Mouse (Mus musculus) layer of hippocampus, adult 2 months (tissue): Measurements from ENCODE around the gene Miox. TPM values are rescaled to one million over a fixed set of nuclear protein-coding genes. Genes with fewer than 3 reads are reported as not detected.

Source experiments
- DNase-seq, 2 experiments: peaks; one replicate each; pipeline ENCODE4 v3.0.0; 2022; ENCODE audit warnings: low spot score in 2 of 2
- H3K27ac ChIP-seq: fragments of 200-600 bp; 2 replicates; pipeline ENCODE4 v1.8.1; 2022
- H3K4me3 ChIP-seq: fragments of 200-600 bp; 2 replicates; pipeline ENCODE4 v1.8.1; 2022; ENCODE audit warnings: mild to moderate bottlenecking
- CTCF ChIP-seq: fragments of 200-600 bp; conservative IDR thresholded peaks from 2 replicates; pipeline ENCODE4 v1.8.1; 2022; ENCODE audit warnings: antibody characterized with exemption, mild to moderate bottlenecking, moderate library complexity
- total RNA-seq, 2 experiments: library from RNA; stranded (reverse); gene quantifications; 2 replicates each; pipeline ENCODE4 v1.2.3; 2021

Gene Miox
- total RNA-seq, 2 experiments from 2014 or later, result not detected

DNA sequence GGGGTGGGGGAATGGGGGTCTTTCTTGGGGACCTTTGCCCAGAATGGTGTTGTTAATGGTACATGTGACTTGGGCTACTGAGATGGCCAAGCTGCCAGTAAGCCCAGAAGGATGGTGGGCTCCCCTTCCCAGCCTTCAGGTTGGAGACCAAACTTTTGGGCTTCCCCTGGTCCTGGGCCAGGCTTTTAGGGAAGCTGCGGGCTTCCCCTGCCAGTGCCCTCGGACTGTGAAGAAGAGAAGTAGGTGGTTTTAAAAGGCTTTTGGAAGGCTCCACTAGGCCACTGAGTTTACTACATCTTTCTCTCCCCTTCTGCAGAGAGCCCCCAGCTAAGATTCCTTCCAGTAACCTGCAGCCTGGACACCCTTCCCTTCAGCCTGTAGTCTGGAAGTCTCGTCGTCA, 10.5 kb upstream of the Miox start:
- Histone ChIP-seq H3K27ac (no peak overlapping the region), H3K4me3 (no peak overlapping the region)
- DNase-seq, result no peak
- no peak for TF ChIP-seq CTCF

DNA sequence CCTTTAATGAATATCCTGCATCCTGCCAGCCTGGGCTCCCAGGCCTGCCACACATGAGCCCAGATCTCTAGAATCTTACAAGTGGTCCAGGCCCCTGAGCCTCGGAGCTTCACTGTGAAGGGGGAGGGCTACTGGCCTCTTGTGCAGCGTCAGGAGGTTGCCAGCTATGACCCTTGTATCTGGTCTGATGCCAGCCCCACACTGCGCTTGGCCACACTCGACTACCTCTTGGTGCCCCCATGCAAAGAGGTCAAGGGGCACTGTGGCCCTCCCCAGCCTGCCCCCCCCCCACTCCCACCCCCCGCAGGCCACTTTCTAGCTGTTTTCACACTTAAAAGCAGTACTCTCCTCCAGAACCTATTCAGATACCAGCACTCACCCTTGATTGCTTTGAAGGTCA, 7.8 kb upstream of the Miox start:
- no peak overlapping the region for H3K27ac ChIP-seq
- no peak for DNase-seq
- no peak for TF ChIP-seq CTCF
- H3K4me3 ChIP-seq, result no peak overlapping the region

DNA sequence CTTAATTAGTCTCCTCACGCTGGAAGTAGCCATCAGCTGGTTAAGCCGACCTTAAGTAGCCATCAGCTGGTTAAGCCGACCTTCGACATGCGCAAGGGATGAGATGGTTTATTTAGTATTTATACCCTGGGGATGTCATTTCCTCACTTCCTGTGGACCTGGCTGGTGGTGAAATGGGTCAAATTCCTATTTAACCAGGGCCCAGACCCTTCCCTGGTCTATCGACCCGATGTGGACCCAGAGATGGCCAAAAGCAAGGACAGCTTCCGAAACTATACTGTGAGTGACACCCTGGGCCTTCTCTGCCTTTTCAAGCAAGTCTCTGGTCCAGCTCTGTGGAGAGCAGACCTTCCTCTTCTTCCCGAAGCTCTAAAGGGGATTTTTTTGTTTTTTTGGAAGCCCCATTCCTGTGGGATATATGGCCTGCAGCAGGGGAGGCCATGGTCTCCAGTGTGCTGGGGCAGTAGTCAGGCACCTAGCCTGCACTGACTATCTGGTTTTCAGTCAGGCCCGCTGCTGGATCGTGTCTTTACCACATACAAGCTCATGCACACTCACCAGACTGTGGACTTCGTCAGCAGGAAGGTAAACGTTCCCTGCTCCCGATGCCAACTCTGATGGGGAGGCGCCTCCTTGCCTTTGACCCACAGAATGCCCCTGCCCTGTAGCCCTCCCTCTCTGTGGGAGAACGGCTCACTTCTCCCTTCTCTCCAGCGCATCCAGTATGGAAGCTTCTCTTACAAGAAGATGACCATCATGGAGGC, 758 bp downstream of the Miox start:
- Histone ChIP-seq H3K27ac (no peak overlapping the region), H3K4me3 (no peak overlapping the region)
- no peak for DNase-seq
- TF ChIP-seq CTCF, result no peak

DNA sequence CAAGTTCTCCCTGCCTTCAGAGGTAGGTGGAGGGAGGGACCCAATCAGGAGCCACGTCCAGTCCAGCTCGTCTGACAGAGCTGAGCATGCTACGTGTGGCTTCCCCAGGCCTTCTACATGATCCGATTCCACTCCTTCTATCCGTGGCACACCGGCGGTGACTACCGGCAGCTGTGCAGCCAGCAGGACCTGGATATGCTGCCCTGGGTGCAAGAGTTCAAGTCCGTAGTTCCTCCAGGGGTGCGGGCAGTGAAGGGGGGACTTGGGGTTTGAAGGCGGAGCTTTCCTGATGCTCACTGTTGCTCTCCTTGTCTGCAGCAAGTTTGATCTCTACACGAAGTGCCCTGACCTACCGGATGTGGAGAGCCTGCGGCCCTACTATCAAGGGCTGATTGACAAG, 2.2 kb downstream of the Miox start:
- Histone ChIP-seq H3K27ac (no peak overlapping the region), H3K4me3 (no peak overlapping the region)
- TF ChIP-seq CTCF, result no peak
- no peak for DNase-seq

DNA sequence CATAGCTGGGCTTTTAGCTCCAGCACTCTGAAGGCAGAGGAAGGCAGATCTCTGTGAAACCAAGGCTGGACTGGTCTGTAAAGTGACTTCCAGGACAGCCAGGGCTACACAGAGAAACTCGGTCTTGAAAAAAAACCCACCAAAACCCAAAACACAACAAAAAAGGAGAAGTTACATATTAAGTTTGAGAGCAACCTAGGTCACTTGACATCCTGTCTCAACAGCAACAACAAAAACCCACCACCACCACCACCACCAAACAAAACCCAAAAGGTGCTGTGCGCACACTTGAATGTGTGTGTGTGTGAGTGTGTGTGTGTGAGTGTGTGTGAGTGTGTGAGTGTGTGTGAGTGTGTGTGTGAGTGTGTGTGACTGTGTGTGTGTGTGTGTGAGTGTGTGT, 5.5 kb downstream of the Miox start:
- TF ChIP-seq CTCF, result no peak
- H3K27ac ChIP-seq, result no peak overlapping the region
- H3K4me3 ChIP-seq, result no peak overlapping the region
- no peak for DNase-seq

DNA sequence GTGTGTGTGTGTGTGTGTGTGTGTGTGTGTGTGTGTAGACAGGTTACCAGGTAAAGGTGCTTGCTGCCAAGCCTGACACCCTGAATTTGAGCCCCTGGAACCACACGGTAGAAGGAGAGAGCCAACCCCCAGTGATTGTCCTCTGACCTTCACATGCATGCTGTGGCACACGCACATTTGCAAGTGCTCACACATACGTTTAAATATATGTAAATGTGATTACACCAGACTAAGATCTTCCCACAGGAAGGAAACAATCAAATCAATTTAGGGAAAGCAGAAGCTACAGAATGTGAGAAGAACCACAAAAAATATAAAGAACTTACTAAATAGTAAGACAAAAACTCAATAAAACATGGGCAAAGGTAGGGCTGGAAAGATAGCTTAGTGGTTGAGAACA, 5.9 kb downstream of the Miox start:
- no peak for DNase-seq
- Histone ChIP-seq H3K4me3 (no peak overlapping the region), H3K27ac (no peak overlapping the region)
- TF ChIP-seq CTCF, result no peak

DNA sequence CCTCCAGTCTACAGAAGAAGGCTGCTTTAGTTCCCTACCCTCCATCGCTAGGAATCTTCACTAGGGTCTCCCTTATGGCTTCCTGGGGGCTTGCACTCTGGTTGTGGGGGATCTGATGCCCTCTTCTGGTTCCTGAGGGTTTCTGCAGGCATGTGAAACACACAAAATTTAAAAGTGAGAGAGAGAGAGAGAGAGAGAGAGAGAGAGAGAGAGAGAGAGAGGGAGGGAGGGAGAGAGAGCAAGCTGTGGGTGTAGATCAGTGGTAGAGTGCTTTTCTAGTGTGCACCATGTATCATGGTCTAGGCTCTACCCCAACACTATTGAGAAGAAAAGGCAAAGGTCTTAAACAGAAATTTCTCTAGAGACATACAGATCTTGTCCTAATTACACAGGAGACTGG, 7.5 kb downstream of the Miox start:
- DNase-seq, result no peak
- Histone ChIP-seq H3K27ac (no peak overlapping the region), H3K4me3 (no peak overlapping the region)
- TF ChIP-seq CTCF, result peak; percentile 38

DNA sequence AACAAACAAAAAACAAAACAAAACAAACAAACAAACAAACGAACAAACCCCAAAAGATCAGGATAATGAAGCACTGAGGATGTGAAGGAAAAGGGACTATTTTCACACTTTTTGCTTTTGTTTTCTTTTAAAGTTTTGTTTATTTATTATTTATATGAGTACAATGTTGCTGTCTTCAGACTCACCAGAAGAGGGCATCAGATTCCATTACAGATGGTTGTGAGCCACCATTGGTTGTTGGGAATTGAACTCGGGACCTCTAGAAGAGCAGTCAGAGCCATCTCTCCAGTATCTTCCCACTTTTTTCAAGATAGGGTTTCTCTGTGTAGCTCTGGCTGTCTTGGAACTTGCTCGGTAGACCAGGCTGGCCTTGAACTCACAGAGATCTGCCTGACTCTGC, 9.1 kb downstream of the Miox start:
- Histone ChIP-seq H3K4me3 (no peak overlapping the region), H3K27ac (no peak overlapping the region)
- TF ChIP-seq CTCF, result peak; percentile 68
- no peak for DNase-seq

DNA sequence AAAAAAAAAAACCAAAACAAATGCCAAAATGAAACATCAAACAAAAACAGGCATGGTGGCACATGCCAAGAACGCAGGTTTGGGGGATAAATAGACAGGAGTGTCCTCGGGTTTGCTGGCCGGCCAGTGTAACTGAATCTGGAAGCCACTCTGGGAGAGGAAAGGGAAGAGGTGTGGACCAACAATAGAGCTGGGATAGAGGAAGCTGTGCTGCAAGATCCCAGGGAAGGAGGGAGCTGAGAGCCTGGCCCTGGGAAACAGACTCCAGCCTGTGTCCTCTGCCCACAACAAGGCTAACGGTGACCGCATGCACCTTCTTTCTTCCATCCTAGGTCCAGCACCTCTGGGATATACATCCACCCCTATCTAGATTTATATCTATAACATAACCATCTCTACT, 16.2 kb downstream of the Miox start:
- Histone ChIP-seq H3K27ac (no peak overlapping the region), H3K4me3 (no peak overlapping the region)
- no peak for DNase-seq
- no peak for TF ChIP-seq CTCF

DNA sequence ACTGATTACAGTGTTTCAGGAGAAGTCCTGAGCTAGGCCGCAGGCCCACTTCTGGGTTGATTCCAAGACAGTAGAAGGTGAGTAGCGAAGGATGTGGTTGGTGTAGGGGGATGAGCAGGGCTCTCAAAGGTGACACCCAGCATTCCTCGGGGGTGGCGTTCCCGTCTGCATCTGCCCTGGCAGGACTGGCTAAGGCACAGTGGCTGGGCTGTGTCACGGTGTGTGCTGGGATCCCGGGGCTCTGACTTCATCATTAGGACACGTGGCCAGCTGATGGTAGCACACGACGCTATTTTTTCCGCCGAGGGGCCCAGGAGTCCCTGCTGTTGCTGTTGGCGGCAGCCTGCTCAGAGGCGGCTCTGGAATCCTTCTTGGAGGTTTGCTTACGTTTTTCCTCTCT, 17.1 kb downstream of the Miox start:
- H3K27ac ChIP-seq, result no peak overlapping the region
- TF ChIP-seq CTCF, result no peak
- DNase-seq, result no peak
- H3K4me3 ChIP-seq, result no peak overlapping the region

DNA sequence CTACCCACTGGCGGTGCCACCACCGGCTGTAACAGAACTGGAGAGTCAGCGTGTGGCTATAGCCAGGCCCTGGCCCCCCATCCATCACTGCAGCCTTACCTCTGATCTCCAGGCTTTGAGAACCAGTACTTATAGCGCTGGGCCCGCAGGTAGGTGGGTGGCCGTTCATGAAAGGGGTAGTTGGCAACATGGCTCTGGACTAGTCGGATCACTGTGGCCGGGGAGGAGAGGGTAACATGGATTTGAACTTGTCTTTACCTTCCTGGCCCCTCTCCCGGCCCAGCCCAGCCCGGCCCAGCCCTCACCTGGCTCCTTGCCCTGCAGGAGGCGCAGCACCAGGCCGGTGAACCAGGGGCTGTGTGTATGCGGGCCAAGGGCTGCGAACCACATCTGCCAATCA, 17.9 kb downstream of the Miox start:
- Histone ChIP-seq H3K4me3 (no peak overlapping the region), H3K27ac (no peak overlapping the region)
- DNase-seq, result no peak
- no peak for TF ChIP-seq CTCF

DNA sequence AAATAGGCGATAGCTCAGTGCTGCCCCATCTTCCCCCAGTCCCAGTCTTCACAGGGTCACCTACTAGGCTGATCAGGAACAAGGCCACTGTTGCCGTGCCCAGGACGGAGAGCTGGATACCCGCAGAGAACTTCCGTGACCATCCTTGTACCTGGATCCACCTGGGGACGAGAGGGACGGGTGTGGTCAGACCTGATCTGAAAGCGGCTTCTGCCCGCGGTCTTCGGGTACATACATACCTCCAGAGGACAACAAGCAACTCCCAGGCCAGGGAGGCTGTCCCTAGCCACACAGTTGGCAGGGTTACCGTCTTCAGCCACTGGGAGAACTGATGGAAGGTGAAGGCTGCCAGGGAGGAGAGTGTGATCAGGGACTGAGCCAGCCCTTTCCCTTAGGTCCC, 18.6 kb downstream of the Miox start:
- no peak for TF ChIP-seq CTCF
- Histone ChIP-seq H3K27ac (no peak overlapping the region), H3K4me3 (no peak overlapping the region)
- no peak for DNase-seq

DNA sequence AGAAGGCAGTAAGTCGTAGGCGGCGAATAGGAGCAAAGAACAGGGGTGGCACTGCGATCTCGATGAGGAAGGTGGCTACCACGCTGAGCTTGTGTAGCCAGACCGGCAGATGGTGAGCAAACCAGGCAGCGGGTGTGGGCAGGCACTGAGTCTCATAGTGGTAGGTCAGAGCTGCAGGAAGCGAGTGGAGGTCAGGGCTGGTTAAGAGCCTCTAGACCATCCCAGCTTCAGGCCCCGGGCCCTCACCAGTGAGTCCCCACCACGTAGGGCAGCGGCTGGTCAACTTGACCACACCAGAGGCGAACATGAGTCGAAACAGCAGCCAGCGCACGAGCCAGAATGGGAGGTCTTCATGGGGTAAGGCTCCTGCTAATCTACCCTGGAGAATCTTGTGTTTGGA, 19.6 kb downstream of the Miox start:
- TF ChIP-seq CTCF, result no peak
- Histone ChIP-seq H3K27ac (no peak overlapping the region), H3K4me3 (no peak overlapping the region)
- no peak for DNase-seq

DNA sequence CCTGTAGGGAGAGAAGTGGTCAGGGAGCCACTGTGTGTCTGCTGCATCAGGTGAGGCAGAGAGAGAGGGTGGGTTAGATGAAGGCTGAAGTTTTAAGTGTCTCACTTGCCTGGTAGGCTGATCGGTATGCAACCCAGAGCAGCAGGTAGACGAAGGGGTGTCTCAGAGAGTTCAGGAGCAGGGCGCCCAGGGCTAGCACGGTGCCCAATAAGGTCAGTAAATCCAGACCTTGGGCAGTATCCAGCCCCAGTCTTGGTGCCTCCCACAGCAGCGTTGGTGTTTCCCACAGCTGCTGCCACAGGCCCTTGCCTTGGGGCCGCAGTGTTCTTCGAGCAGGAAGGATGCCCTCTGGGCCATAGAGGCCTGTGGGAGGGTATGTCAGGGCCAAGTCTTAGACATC, 20.3 kb downstream of the Miox start:
- no peak overlapping the region for H3K27ac ChIP-seq
- H3K4me3 ChIP-seq, result peak overlapping the region; percentile 92
- DNase-seq, result no peak
- no peak for TF ChIP-seq CTCF
